Mouse (Mus musculus) cerebellum, adult 2 months (tissue): ENCODE results near the gene Npffr2. TPM values are rescaled to one million over a fixed set of nuclear protein-coding genes. Genes with fewer than 3 reads are reported as not detected.
"Not testable (repeated sequence)": the region's sequence is repeated elsewhere in the genome, so short reads cannot be mapped to it uniquely, and the experiment has no call there.

Experiments used
- DNase-seq, 2 experiments: peaks; one replicate each; pipeline ENCODE4 v3.0.0; 2021
- H3K27ac ChIP-seq: fragments of 200-500 bp; 2 replicates; pipeline ENCODE4 v1.5.1; 2012; ENCODE audit warnings: low read length, control low read depth, inconsistent platforms; ENCODE audit not compliant: insufficient read depth
- H3K27me3 ChIP-seq: fragments of 200-500 bp; 2 replicates; pipeline ENCODE4 v1.6.1; 2012; ENCODE audit warnings: inconsistent platforms, mild to moderate bottlenecking, low read length, moderate library complexity; ENCODE audit not compliant: control insufficient read depth, insufficient read depth
- H3K4me1 ChIP-seq: fragments of 200-500 bp; 2 replicates; pipeline ENCODE4 v1.6.1; 2011; ENCODE audit warnings: low read length; ENCODE audit not compliant: control insufficient read depth, insufficient read depth
- H3K4me3 ChIP-seq: fragments of 200-500 bp; replicated peaks from 2 replicates; pipeline ENCODE3; 2011; ENCODE audit warnings: mild to moderate bottlenecking, low read depth, low read length, control low read depth; ENCODE audit not compliant: insufficient read depth
- CTCF ChIP-seq: fragments of 200-500 bp; IDR thresholded peaks from 2 replicates; pipeline ENCODE4 v1.5.1; 2011; ENCODE audit warnings: low read depth, mild to moderate bottlenecking, control low read depth, low read length, moderate library complexity, borderline replicate concordance; ENCODE audit not compliant: insufficient read depth
- POLR2A ChIP-seq: fragments of 200-500 bp; IDR thresholded peaks from 2 replicates; pipeline ENCODE4 v1.6.1; 2011; ENCODE audit warnings: low read length, control low read depth, borderline replicate concordance; ENCODE audit not compliant: insufficient read depth
- WGBS: fragments of 180-500 bp; shearing (Covaris S2); methylation state at CpG from one replicate; pipeline ENCODE4 v1.1.7; 2018; 5-methylcytosine and 5-hydroxymethylcytosine counted together
- polyA plus RNA-seq: library from polyadenylated mRNA; depleted of rRNA; stranded (reverse); fragments of >200 nt; gene quantifications from 2 replicates; pipeline ENCODE4 v1.2.3, GENCODE M21; 2012

Npffr2 gene
- polyA plus RNA-seq, 1 experiment: 0.16 TPM

DNA sequence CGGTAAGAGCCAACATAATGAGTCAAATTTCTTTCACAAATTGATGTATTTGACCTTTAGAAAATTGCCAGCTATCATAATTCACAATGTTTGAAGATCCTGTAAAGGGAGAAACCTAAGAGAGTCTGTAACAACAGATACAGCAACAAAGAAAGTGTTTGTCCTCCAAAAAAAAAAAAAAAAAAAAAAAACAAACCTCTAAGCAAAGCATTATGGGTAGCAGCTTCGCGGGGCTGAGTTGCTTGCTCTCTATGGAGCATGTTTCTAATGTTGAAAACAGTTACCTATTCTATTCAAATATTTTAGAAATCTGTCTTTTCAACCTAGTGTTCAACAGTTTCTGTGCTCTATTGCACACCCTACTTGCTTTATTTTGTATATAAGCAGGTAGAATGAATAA, 15.2 kb downstream of the Npffr2 start:
- no peak overlapping the region for H3K4me3 ChIP-seq
- H3K27me3 ChIP-seq: no peaks in the 10 kb centered on the region
- no peak for DNase-seq
- 77% methylated on average over 3 of the region's 3 CpGs for WGBS
- TF ChIP-seq POLR2A: no peak
- no peak for TF ChIP-seq CTCF
- H3K27ac ChIP-seq: no peak overlapping the region
- H3K4me1 ChIP-seq: no peaks in the 10 kb centered on the region

DNA sequence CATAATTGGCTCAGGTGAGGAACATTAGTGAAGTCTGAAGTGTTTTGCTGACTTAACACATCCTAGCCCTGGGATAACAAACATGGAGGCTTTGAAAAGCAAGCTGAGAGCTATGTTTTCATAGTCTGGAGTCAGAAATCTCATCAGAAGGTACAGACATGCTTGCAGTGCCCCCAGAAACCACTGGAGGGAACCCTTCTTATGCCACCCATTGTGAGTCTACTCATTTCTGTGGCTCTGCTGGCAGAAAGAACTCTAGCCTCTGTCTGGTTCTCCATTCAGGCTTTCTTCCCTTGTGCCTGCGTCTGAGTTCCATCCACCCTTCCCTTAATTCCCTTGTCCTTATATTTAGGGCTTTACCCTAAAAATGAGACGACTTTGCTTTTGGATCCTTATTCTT, 16.2 kb downstream of the Npffr2 start:
- Histone ChIP-seq H3K27me3 (no peaks in the 10 kb centered on the region), H3K4me1 (no peaks in the 10 kb centered on the region), H3K4me3 (no peak overlapping the region), H3K27ac (no peak overlapping the region)
- peak; percentile 39 to 55 for DNase-seq
- no peak for TF ChIP-seq POLR2A
- peak; percentile 70; the same call in 1 of the 2 replicates for TF ChIP-seq CTCF
- WGBS: 42% methylated on average over 2 of the region's 2 CpGs

DNA sequence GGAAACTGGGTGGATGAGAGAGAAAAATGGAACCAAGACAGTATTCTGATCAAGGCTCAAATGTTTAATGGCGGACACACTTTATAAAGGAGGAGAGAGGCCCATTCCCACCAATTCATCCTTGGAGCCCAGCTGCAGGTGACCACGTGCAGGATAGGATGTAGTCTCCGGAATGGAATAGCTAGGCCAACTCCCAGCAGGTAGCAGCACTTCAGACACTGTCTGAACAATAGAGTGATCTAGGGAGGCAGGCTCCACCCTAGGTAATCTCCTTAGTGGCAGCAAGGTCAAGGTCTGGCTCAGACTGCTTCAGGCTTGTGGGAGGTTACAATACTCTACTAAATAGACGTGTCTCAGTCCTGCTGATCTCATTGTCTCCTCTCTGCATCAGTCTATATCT, 31.9 kb downstream of the Npffr2 start:
- H3K4me1 ChIP-seq, H3K27me3 ChIP-seq, DNase-seq, H3K27ac ChIP-seq, H3K4me3 ChIP-seq: not testable (repeated sequence)
- WGBS: 34% methylated on average over 4 of the region's 4 CpGs

DNA sequence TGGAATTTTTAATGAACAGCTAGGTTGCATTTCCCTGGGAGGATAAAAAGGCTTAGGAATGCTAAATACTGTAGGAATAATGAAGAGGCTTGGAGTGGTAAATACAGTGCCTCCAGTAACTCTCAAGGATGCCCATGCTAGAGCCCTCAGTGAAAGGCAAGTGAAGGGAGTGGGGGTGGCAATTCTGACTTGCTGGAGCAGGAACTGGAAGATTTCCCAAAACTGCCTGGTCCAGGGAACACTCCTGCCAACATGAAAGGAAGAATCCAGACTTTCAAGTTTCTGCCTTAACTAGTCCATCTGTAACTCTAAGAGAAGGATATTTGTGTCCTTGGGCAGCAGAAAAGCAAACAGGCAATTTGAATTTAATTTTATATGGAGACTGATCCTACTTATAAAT, 34.2 kb downstream of the Npffr2 start:
- no peak for DNase-seq
- H3K27me3 ChIP-seq: no peaks in the 10 kb centered on the region
- H3K4me1 ChIP-seq: no peaks in the 10 kb centered on the region
- TF ChIP-seq POLR2A (no peak), CTCF (no peak)
- no peak overlapping the region for H3K27ac ChIP-seq
- no peak overlapping the region for H3K4me3 ChIP-seq

DNA sequence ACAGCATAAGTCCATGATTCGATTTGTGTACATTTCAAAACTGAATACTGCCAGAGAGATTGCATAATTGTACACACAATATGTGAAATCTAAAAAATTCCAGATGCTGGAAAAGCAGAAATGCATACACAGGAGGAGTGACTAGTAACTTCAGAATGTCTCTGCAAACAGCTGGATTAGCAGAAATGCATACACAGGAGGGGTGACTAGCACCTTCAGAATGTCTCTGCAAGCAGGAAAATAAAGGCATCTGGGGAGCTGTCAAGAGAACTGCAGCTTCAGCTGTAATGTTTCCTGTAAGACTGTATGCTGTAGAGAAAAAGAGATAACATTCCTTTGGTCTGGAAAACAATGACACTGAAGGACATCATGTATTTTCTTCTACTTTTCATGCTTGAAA, 51.4 kb downstream of the Npffr2 start:
- no peak for TF ChIP-seq CTCF
- TF ChIP-seq POLR2A: no peak

DNA sequence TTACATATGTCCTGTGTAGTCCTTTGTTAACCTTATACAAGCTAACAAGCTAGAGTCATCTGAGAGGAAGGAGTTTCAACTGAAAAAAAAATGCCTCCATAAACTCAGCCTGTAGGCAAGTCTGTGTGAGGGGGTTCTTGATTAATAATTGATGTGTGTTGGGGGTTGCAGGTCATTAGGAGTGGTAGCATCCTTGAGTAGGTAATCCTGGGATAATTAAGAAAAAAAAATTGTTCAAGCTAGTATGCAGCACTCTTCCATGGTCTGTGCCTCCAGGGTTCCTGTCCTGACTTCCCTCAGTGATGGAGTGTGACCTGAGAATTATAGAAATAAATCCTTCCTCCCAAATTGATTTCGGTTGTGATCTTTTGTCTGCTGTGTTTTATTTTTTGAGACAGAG, 52.0 kb downstream of the Npffr2 start:
- Histone ChIP-seq H3K27me3 (no peaks in the 10 kb centered on the region), H3K27ac (no peak overlapping the region), H3K4me1 (peaks cover 12% of the 10 kb centered on the region), H3K4me3 (no peak overlapping the region)
- no peak for DNase-seq
- whole genome bisulfite sequencing: 96% methylated on average over 1 of the region's 1 CpGs
- no peak for TF ChIP-seq POLR2A
- TF ChIP-seq CTCF: no peak

More for the DNA sequence above, 51.4 kb downstream of the Npffr2 start:
- 91% methylated on average over 1 of the region's 1 CpGs for WGBS
- H3K27ac ChIP-seq: no peak overlapping the region
- H3K4me3 ChIP-seq: no peak overlapping the region
- no peaks in the 10 kb centered on the region for H3K27me3 ChIP-seq
- no peak for DNase-seq
- H3K4me1 ChIP-seq: peaks cover 12% of the 10 kb centered on the region

DNA sequence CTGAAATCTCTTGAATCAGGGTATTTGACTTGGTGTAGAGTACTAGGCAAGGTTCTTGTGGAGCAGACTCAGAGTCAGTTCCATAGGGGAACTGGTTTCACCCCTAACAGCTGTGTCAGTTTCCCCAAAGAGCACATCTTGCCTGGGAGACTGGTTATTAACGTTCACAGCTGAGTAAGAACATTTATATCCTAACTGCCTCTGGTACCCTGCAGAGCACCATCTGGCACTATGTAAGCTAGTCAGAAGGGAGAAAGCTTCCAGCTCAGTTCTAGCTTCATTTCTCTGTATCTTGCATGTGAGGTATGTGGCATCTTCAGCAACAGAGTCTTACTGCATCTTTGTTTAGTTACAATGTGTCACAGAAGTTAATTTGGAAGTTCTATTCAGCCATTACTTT, 53.9 kb downstream of the Npffr2 start:
- no peak overlapping the region for H3K4me3 ChIP-seq
- H3K4me1 ChIP-seq: peaks cover 12% of the 10 kb centered on the region
- WGBS: 8% methylated on average over 1 of the region's 1 CpGs
- peak; percentile 24 to 53 for DNase-seq
- TF ChIP-seq CTCF (no peak), POLR2A (no peak)
- H3K27me3 ChIP-seq: no peaks in the 10 kb centered on the region
- no peak overlapping the region for H3K27ac ChIP-seq

DNA sequence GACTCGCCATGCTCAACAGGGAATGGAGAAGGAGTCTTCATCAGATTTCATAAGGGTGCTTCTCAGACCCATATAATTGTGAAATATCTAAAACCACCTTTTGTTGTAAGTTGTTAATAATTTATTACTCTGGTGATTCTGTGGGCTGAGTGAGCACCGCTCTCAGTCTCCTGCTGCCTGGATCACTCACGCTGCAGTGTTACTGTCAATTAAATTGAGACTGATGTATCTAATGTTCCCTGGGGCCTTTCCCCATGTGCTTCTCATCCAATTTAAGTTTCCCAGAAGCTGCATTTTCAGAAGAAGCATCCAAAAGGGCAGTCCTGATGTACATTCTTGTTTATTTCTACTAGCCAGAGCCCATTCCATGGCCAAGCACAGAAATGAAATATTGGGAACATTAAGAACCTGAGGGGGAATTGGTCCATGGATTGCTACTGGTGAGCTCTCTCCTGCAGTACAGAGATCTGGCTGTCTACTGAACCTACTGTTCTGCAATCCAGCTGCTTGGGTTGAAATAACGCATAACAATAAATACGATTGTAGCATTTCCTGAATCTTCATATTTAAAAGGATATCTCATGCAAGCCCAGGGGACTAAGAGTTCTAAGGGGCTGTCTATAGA, 54.6 kb downstream of the Npffr2 start:
- H3K4me1 ChIP-seq: peaks cover 12% of the 10 kb centered on the region
- WGBS: 89% methylated on average over 5 of the region's 5 CpGs
- H3K27ac ChIP-seq: no peak overlapping the region
- no peak for TF ChIP-seq CTCF
- no peak for TF ChIP-seq POLR2A
- no peak overlapping the region for H3K4me3 ChIP-seq
- no peaks in the 10 kb centered on the region for H3K27me3 ChIP-seq
- DNase-seq: no peak

DNA sequence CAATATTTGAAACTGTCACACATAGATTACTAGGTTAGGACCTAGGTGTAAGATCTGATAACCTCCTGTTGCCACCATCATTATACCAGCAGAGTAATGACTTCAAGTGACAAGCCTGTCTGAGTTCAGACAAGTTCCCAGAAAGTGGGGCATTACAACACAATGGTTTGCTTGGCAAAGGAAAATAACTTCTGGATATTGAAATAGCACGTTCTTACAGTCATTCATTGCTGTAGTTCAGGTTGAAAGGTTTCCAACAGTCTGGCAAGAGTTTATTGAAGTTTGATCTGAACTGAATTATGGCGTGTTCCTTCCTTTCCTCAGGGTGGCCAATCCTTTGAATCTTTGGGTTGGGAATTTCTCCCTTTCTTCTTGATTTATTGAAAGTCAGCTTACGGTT, 57.8 kb downstream of the Npffr2 start:
- no peak for TF ChIP-seq CTCF
- TF ChIP-seq POLR2A: no peak
- no peak for DNase-seq
- WGBS: 74% methylated on average over 3 of the region's 3 CpGs
- no peak overlapping the region for H3K4me3 ChIP-seq
- no peaks in the 10 kb centered on the region for H3K27me3 ChIP-seq
- H3K27ac ChIP-seq: no peak overlapping the region
- peaks cover 12% of the 10 kb centered on the region for H3K4me1 ChIP-seq
